Mouse (Mus musculus): ENCODE data around the gene Kbtbd12.

- TF ChIP-seq ZC3H11A (IDR thresholded peaks at IDR 0.05; ENCODE audit: borderline replicate concordance, low read depth, low read length) (no peak), ZNF384 (IDR thresholded peaks at IDR 0.05; ENCODE audit: low read depth, low read length) (no peak)
These were observed 10.4 kb downstream of the Kbtbd12 start for GRCm38 (mm10) chr6:88627317-88627811.
